Mouse (Mus musculus) adipose tissue, adult 10 weeks (tissue): Measurements from ENCODE around the gene Strap. TPM values are rescaled to one million over a fixed set of nuclear protein-coding genes. Genes with fewer than 3 reads are reported as not detected.

Source experiments
- polyA plus RNA-seq: library from polyadenylated mRNA; stranded (reverse); fragments of 350-450 nt; fragmentation: Illumina TruSeq; extraction: RNeasy Lipid Tissue Mini Kit (QIAGEN cat#74804); gene quantifications from one replicate; pipeline ENCODE4 v1.2.3, GENCODE M21; 2014; ENCODE audit warnings: low read depth, low replicate concordance

The Strap gene
- 65.4 TPM for polyA plus RNA-seq

DNA sequence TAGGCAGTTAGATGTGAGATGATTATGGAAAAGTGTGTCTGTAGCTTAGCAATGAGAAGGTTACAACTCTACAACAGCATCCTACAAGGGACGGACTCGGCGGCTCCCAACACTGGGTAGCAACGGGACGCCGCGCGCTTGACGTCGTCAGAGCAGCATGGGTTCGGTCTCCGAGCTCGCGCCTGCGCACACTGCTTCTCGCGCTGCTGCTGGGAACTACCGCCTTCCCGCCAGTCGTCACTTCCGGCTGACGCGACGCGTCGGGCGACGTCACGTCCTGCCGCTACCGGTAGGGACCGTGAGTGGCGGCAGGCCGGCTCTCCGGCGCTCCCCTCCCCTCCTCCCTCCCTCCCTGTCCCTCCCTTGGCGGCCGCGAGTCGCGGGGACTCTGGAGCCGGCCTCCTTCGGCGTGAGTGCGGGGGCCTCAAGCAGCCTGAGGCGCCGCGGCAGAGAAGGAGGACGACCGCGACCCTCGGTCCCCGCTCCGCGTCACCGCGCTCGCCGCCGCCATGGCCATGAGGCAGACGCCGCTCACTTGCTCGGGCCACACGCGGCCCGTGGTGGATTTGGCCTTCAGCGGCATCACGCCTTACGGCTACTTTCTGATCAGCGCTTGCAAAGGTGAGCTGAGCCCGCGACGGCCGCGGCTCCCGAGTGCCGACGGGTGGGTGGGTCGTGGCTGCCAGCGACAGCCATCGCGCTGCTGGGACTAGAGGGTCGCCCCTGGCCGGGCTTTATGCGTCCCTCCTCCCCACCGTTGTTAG, at the start of gene Strap:
Gene Strap (plus strand): TSS at position 233 of the 764 bp plus-strand sequence.

DNA sequence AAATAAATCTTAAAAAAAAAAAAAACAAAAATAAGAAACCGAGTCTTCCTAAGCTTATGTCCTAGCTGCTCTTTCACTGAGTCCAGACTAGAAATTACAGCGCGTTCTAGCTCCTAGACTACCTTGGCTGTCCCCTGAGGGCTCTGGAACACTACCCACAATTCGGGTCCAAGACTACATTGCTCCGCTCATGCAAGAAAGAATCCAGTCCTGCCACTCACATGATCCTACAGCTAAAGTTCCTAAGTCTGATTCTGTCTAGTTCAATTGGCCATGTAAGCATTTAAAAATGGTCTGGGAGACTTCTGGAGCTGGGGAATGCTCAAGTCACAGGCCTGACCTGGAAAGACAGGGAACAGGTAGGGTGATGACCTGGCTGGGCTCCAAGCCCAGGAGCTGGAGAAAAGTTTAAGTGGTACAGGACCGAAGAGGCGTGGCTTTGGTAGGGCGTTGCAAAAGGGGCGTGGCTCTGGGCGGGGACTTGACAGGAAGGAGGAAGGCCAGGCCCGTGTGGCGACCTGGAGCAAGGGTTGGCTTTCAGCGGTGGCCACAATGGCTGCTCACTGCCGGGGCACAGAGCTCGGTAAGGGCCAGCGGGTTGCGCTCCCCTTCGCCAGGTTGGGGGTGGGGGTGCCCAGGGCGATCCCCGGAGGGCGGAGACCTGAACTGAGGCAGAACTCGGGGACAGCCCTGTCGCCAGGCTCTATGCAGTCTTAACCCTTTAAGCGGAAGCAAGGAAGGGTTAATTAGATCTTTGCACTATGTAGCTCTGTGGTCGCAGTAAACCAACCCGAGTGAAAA, 19.4 kb downstream of the Strap start, which contains the start of gene Dera:
Gene Dera (plus strand): TSS at position 491 of the 801 bp plus-strand sequence.

Other genes starting within 250 kb of the Strap start
- 22.0 TPM for gene Eps8, start 80.2 kb upstream of the Strap start, polyA plus RNA-seq
- gene Dera, start 19.5 kb downstream of the Strap start, polyA plus RNA-seq = 27.7 TPM